Mouse (Mus musculus) kidney, embryonic 16.5 days (tissue): Measurements from ENCODE around the gene Tex21. TPM values are rescaled to one million over a fixed set of nuclear protein-coding genes. Genes with fewer than 3 reads are reported as not detected.
"Not testable (repeated sequence)": the region's sequence is repeated elsewhere in the genome, so short reads cannot be mapped to it uniquely, and the experiment has no call there.

Experiments
- ATAC-seq: fragments of 200-750 bp; cut with Nextera tagmentation; 2 replicates; pipeline ENCODE4 v1.8.0; 2017; ENCODE audit warnings: moderate TSS enrichment; ENCODE audit not compliant: low FRiP score, low TSS enrichment
- H3K27ac ChIP-seq: fragments of 300-500 bp; sonication (generic); 2 replicates; pipeline ENCODE4 v1.5.1; 2014; ENCODE audit warnings: low read length
- H3K27me3 ChIP-seq: fragments of 300-500 bp; sonication (generic); 2 replicates; pipeline ENCODE4 v1.6.1; 2014; ENCODE audit warnings: low read length, control low read depth, mixed read lengths; ENCODE audit not compliant: insufficient read depth
- H3K36me3 ChIP-seq: fragments of 300-500 bp; sonication (generic); 2 replicates; pipeline ENCODE4 v1.6.1; 2014; ENCODE audit warnings: low read length, control low read depth, mixed read lengths; ENCODE audit not compliant: insufficient read depth
- H3K4me1 ChIP-seq: fragments of 300-500 bp; sonication (generic); 2 replicates; pipeline ENCODE4 v1.6.1; 2014; ENCODE audit warnings: low read length, control low read depth, mixed read lengths; ENCODE audit not compliant: insufficient read depth
- H3K4me2 ChIP-seq: fragments of 300-500 bp; sonication (generic); replicated peaks from 2 replicates; pipeline ENCODE4 v1.6.1; 2014; ENCODE audit warnings: low read depth, low read length
- H3K4me3 ChIP-seq: fragments of 300-500 bp; sonication (generic); 2 replicates; pipeline ENCODE4 v1.5.1; 2014; ENCODE audit warnings: mild to moderate bottlenecking, low read length
- H3K9ac ChIP-seq: fragments of 300-500 bp; sonication (generic); replicated peaks from 2 replicates; pipeline ENCODE4 v1.6.1; 2014; ENCODE audit warnings: low read length
- H3K9me3 ChIP-seq: fragments of 300-500 bp; sonication (generic); 2 replicates; pipeline ENCODE4 v1.6.1; 2016; ENCODE audit warnings: low read length, control low read depth
- WGBS: fragments of 180-500 bp; shearing (Covaris S2); extraction: QIAGEN DNeasy Blood & Tissue Kit; methylation state at CpG from one replicate; pipeline ENCODE4 v1.1.7; 2014; 5-methylcytosine and 5-hydroxymethylcytosine counted together
- polyA plus RNA-seq: library from polyadenylated mRNA; unstranded; fragments of >200 nt; fragmentation: Nextera tagmentation; extraction: Ambion mirVana; gene quantifications from 2 replicates; pipeline ENCODE4 v1.2.1, GENCODE M21; 2015

Tex21 gene
- polyA plus RNA-seq, 1 experiment from 2014 or later: 0.10 TPM

DNA sequence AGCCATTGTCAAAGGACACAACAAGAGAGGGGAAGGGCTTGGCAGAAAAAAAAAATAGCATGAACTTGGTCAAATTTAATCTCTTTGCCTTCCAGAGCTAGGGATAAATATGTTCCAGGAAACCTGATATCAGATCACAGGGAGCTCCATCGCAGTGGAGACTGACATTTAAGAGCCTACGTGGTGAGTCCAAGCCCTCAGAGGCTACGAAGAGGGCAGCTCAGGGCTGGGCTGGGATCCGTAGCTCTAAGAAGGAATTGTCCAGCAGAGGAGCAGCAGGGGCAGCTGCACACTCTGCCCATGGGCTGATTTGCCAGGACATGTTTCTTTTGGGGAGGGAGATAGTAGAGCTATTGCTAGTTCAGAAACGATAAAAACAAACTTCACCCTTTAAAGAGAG lies 80.9 kb downstream of the Tex21 start:
- H3K4me1 ChIP-seq: no peaks in the 10 kb centered on the region
- no peaks in the 10 kb centered on the region for H3K27me3 ChIP-seq
- H3K27ac ChIP-seq: no peak overlapping the region
- no peak overlapping the region for H3K4me3 ChIP-seq
- H3K4me2 ChIP-seq: no peak overlapping the region
- no peak for ATAC-seq
- H3K9me3 ChIP-seq: no peaks in the 10 kb centered on the region
- no peaks in the 10 kb centered on the region for H3K36me3 ChIP-seq
- WGBS: 28% methylated on average over 5 of the region's 5 CpGs
- H3K9ac ChIP-seq: no peak overlapping the region

GRCm38 (mm10) chr12:76152389-76152788 lies 94.2 kb downstream of the Tex21 start:
- H3K4me1 ChIP-seq, H3K9me3 ChIP-seq, ATAC-seq, H3K27ac ChIP-seq, H3K36me3 ChIP-seq, H3K27me3 ChIP-seq: not testable (repeated sequence)
- WGBS: 12% methylated on average over 30 of the region's 30 CpGs
- peak overlapping the region; percentile 31 for H3K9ac ChIP-seq
- peak overlapping the region; percentile 54 for H3K4me2 ChIP-seq
- H3K4me3 ChIP-seq: peak overlapping the region; percentile 34

Other genes starting within 250 kb of the Tex21 start
- 0.51 and 0.63 TPM in 2 replicates for gene Esr2, start 69.5 kb downstream of the Tex21 start, polyA plus RNA-seq
- gene Mthfd1, start 8.6 kb upstream of the Tex21 start, polyA plus RNA-seq: 119 and 127 TPM in 2 replicates
- 1.4 and 1.9 TPM in 2 replicates for gene Akap5, start 78.1 kb upstream of the Tex21 start, polyA plus RNA-seq
- gene Zbtb25, start 122.9 kb upstream of the Tex21 start, polyA plus RNA-seq: 14.0 and 15.2 TPM in 2 replicates
- gene Zbtb1, start 123.5 kb upstream of the Tex21 start, polyA plus RNA-seq: 10.0 and 10.5 TPM in 2 replicates
- gene Hspa2, start 157.4 kb upstream of the Tex21 start, polyA plus RNA-seq: 11.0 and 12.5 TPM in 2 replicates
- 4.0 and 4.3 TPM in 2 replicates for gene Ppp1r36, start 170.8 kb upstream of the Tex21 start, polyA plus RNA-seq